Mouse (Mus musculus): ENCODE measurements around the gene Il1f9.
"Not testable (repeated sequence)": the region's sequence is repeated elsewhere in the genome, so short reads cannot be mapped to it uniquely, and the experiment has no call there.

The Il1f9 gene

DNA sequence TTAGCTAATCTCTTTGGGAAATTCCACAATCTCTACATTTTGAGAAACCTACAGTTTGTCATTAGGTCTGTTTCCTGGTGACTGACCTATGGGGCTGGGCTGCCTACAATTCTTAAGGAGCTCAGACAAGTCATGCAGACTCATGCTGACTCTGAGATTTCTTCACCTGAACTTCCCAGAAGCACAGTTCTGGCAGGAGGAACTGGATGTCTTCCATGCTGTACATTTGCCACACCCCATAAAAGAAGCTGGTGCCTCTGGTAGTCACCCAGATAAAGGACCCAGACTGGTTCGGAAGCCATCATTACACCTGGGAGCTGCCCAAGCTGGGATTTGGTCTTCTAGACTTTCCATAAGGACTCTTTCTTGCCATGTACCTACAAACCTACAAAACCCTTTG, at the start of gene Il1f9:
Gene Il1f9 (plus strand): TSS at position 301 of the 400 bp plus-strand sequence.
- DNase-seq (ENCODE audit: low read depth in 1 of 2, low spot score in 2 of 2): no peak

DNA sequence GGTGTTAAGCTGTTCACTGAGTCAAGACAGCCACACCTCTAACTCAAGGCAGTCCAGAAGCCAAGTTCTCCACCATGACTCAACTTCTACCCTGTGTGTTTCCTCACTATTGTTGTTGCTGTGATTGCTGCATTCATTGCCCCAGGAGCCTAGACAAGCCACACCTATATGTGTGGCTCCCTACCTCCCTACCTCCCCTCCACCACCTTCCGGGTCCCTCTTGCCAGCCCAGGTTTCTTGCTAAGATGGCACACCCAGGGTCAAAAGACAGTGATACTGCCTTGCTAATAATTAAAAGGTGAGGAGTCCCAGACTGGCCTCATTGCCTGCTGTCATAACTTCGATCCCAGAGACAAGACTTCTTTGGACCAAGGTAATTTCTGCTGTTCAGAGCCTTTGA, 33.4 kb upstream of the Il1f9 start, which contains the start of gene Il1f8:
Gene Il1f8 (plus strand): TSS at position 301 of the 400 bp plus-strand sequence.
- DNase-seq (ENCODE audit: low read depth in 1 of 2, low spot score in 2 of 2): no peak

DNA sequence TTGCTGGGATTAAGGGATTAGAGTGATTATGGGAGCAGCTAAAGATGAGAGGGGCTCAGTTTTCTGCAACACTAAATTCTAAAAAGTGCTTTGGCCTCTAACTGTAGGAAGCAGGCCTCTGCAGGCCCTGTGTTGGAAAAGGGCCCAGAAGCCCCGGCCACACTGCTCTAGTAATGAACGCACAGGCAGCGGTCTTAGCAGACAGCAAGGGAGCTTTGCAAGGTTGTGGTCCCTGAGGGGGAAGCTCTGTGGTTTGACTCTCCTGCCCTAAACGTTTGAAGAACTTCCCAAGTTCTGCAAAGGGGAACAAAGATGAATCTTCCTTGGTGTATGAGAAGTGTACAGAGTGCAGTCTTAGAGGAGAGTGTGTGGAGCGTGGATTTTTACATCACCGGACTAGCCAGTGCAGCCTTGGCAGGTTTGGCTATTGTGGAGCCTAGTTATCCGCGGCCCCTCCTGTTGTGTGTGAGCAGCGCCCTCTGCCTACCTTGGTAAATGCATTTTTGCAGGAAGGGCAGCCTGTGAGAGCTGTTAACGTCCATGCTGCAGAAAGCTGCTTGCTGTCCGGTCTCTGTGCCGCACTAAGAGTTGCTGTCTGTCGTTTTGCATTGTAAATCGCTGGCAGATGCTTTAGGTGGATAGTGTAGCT, 4.5 kb upstream of the Il1f9 start:
- DNase-seq (ENCODE audit: low read depth in 1 of 2, low spot score in 2 of 2): not testable (repeated sequence)

DNA sequence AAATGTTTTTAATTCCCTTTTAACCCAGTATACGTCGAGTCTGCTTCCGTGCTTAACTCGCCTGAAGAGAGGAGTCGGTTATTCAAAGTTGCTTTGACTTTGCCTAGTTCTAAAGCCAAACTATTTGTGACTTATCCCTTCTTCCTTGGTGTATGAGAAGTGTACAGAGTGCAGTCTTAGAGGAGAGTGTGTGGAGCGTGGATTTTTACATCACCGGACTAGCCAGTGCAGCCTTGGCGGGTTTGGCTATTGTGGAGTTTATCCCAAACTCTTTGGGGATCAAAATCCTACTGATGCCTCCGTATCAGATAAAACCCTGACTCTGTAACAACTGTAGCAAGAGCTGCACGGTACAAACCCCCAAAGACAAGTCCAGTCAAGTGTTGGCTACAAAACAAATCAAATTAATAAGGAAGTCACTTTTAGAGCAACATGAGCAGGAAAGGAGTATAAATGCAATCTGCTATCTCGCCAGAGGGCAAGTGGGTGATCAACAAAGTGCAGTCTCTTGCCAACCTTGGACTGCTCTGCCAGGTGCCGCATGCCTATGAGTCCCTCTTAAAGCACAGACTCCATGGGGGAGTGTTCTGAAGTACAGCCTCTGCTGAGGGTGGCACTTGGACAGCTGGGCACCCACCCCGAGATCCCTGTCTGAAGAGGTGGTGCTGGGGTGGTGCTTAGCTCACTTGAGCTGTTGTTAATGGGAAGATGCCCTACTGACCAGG, 3.7 kb upstream of the Il1f9 start:
- DNase-seq (ENCODE audit: low read depth in 1 of 2, low spot score in 2 of 2): not testable (repeated sequence)

DNA sequence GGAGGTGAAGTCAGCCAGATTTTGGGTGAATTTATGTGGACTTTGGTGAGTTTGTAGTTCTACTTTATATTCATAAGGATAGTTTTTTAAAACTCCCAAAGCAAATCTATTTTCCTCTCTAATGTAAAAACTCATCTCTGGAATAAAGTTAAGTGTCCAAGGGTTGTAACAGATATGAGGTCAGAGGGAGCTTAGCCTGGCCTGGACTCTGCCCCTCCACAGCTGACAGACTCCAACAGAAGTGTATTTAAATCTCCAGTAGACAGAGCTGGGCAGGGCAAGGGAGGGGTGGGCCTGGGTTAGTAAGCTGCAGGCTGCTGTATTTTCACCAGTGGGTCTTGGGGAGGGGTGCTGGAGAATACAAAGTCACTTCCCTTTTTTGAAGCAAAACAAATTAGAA, 2.2 kb upstream of the Il1f9 start:
- not testable (repeated sequence) for DNase-seq (ENCODE audit: low read depth in 1 of 2, low spot score in 2 of 2)

DNA sequence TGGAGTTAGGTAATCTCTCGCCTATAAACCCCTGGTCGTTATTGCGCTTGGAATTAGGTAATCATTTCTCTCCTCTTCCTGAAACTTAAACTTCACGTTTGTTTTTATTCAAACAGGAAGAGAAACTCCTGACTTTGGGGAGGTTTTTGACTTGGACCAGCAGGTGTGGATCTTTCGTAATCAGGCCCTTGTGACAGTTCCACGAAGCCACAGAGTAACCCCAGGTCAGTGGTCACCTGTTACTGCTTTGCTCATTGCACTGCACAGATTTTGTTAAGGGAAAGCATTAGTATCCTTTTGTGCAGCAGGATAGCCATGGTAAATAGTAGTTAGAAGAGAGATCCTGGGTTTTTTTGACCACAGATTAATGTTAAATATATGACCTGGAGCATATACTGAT, 1.3 kb downstream of the Il1f9 start:
- DNase-seq (ENCODE audit: low read depth in 1 of 2, low spot score in 2 of 2): no peak

DNA sequence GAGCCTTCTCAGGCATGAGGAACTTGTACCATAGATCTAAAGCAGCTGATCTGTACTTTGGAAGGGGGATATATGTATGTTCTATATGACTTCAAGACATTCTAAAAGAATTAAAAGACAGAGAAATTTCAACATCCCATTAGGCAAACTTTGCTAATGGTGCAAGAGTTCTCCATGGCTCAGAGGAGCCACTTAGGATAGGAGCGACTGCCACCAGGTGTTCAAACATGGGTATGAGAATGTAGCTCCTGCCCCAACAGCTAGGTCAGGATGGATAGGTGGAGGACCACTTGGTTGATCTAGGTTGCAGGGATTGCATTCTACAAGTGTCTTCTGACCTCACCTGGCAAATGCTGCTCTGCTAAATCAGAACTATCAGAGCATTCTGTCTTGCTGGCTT, 1.9 kb downstream of the Il1f9 start:
- no peak for DNase-seq (ENCODE audit: low read depth in 1 of 2, low spot score in 2 of 2)

DNA sequence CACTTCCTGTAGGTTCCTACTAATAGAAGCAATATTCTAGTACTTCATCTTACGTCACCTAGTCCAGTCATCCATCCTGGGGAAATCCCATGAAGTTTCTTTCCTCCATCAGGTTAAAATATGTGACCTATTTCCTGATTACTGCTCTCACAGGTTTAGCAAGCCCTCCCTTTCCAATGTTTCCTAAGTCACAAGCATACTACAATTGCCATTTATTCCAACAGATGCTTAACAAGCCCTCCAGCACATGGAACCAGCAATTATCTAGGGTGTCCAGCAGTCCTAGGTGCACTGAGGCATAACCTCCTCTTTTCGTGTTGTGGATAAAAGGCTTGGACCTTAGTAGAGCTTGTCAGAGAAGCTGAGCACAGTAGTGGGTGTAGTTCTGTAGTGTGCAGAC, 28.8 kb downstream of the Il1f9 start, which contains the start of gene Il1f6:
Gene Il1f6 (plus strand): TSS at position 301 of the 400 bp plus-strand sequence.
- no peak for DNase-seq (ENCODE audit: low read depth in 1 of 2, low spot score in 2 of 2)

DNA sequence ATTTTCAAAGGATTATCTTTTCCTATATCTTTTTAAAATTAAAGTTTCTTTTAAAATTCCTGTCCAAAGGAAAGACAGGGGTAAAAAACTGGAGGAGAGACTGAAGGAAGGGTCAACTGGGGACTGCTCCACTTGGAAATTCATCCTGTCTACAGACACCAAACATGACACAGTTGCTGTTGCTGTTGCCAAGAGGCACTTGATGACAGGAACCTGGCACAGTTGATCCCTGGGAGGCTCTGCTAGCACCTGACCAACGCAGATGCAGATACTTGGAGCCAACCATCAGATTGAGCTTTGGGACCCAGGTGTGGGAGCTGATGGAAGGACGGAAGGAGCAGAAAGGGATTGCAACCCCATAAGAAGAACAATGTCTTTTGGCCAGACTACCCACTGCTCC, 40.9 kb downstream of the Il1f9 start:
- DNase-seq (ENCODE audit: low read depth in 1 of 2, low spot score in 2 of 2): no peak
